Mouse (Mus musculus): ENCODE data around the gene Tecta. TPM values are rescaled to one million over a fixed set of nuclear protein-coding genes. Genes with fewer than 3 reads are reported as not detected.

Tecta gene
- polyA plus RNA-seq, 1 experiment from 2014 or later: 0.42 TPM

GRCm38 (mm10) chr9:42337026-42337425 is 62.7 kb downstream of the Tecta start:
- no peaks in the 10 kb centered on the region for H3K36me3 ChIP-seq
- H3K9me3 ChIP-seq (replicated peaks): no peaks in the 10 kb centered on the region
- WGBS: 81% methylated on average over 13 of the region's 13 CpGs
- no peak overlapping the region for H3K9ac ChIP-seq (replicated peaks)
- no peak for ATAC-seq (ENCODE audit: low FRiP score)
- H3K4me2 ChIP-seq: no peak overlapping the region
- H3K4me1 ChIP-seq: peaks cover 5% of the 10 kb centered on the region; the same call in 1 of the 2 replicates
- no peak overlapping the region for H3K4me3 ChIP-seq (replicated peaks)
- H3K27me3 ChIP-seq (replicated peaks): no peaks in the 10 kb centered on the region
- no peak overlapping the region for H3K27ac ChIP-seq (replicated peaks)

DNA sequence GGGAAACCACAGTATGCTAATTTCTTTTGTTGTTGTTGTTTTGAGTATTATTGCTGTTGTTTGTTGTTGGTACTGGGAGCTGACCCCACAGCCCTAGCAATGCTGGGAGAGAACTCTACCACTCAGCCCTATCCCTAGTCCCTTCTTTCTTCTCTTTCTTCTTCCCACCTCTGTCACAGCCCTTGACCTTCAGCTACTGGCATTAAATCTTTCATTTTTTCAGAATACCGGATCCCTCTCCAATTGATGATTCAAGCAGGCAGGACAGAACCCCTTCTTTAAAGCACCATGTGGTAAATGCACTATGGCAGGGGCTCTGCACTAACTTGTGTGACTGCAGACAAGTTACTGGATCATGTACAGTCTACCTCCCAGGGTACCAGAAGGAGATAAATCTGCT is 63.2 kb downstream of the Tecta start:
- Histone ChIP-seq H3K9ac (replicated peaks) (no peak overlapping the region), H3K36me3 (no peaks in the 10 kb centered on the region), H3K27ac (replicated peaks) (no peak overlapping the region), H3K4me2 (no peak overlapping the region), H3K9me3 (replicated peaks) (no peaks in the 10 kb centered on the region), H3K4me3 (replicated peaks) (no peak overlapping the region), H3K4me1 (peaks cover 5% of the 10 kb centered on the region; the same call in 1 of the 2 replicates), H3K27me3 (replicated peaks) (no peaks in the 10 kb centered on the region)
- no peak for ATAC-seq (ENCODE audit: low FRiP score)
- WGBS: 76% methylated on average over 1 of the region's 1 CpGs

DNA sequence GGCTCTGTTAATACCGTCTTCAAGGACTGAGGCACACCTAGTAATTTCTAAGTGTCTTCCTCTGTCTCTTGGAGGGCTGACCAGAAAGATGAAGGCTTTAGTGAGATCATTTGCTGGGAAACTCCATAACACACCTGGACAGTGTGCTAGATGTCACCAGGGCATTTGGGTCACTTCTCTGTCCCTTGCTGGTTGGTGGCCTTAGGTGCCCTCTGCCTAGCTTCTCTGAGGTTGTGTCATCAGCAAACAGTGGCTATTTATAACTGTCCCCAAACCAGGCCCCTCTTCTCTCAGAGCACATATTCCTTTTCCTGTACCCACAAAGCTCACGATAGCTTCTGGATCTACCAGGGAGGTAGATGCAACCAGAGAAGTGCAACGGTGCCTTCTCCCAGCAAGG is 64.8 kb downstream of the Tecta start:
- no peak for ATAC-seq (ENCODE audit: low FRiP score)
- no peaks in the 10 kb centered on the region for H3K27me3 ChIP-seq (replicated peaks)
- H3K9me3 ChIP-seq (replicated peaks): no peaks in the 10 kb centered on the region
- no peaks in the 10 kb centered on the region for H3K36me3 ChIP-seq
- peaks cover 5% of the 10 kb centered on the region; the same call in 1 of the 2 replicates for H3K4me1 ChIP-seq
- H3K4me3 ChIP-seq (replicated peaks): no peak overlapping the region
- no peak overlapping the region for H3K9ac ChIP-seq (replicated peaks)
- no peak overlapping the region for H3K27ac ChIP-seq (replicated peaks)
- H3K4me2 ChIP-seq: no peak overlapping the region
- 88% methylated on average over 3 of the region's 3 CpGs for WGBS

- H3K9me3 ChIP-seq (replicated peaks): no peaks in the 10 kb centered on the region
- no peak overlapping the region for H3K4me3 ChIP-seq (replicated peaks)
- H3K4me1 ChIP-seq: 0 out of 2 replicates have a peak, but pooled peaks cover 5% of the 10 kb centered on the region
- H3K36me3 ChIP-seq: no peaks in the 10 kb centered on the region
- H3K9ac ChIP-seq (replicated peaks): no peak overlapping the region
- H3K27me3 ChIP-seq (replicated peaks): no peaks in the 10 kb centered on the region
- no peak for ATAC-seq (ENCODE audit: low FRiP score)
- no peak overlapping the region for H3K4me2 ChIP-seq
- H3K27ac ChIP-seq (replicated peaks): no peak overlapping the region
- 67% methylated on average over 12 of the region's 12 CpGs for WGBS
These were observed 67.0 kb downstream of the Tecta start for GRCm38 (mm10) chr9:42332692-42333091.

DNA sequence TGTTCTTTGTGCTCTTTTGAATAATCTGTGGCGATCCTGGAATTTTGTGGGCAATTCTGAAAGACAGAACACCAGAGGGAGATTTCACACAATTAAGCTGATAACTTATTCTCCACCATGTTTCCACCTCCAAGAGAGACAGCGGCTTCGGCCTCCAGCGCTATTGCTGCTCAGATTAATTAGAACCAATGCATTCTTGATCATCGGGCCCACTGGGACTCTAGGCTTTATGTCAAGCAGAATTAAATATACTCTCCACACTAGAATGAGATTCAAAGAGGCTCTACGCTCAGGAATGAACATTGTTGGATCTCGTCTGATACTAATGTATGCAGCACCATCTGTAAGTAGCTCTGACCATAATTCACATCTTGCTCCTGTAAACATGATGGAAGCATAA is 68.4 kb downstream of the Tecta start:
- Histone ChIP-seq H3K27ac (replicated peaks) (no peak overlapping the region), H3K27me3 (replicated peaks) (no peaks in the 10 kb centered on the region), H3K4me3 (replicated peaks) (no peak overlapping the region), H3K4me2 (no peak overlapping the region), H3K4me1 (0 out of 2 replicates have a peak, but pooled peaks cover 10% of the 10 kb centered on the region), H3K9ac (replicated peaks) (no peak overlapping the region), H3K9me3 (replicated peaks) (no peaks in the 10 kb centered on the region), H3K36me3 (no peaks in the 10 kb centered on the region)
- no peak for ATAC-seq (ENCODE audit: low FRiP score)
- WGBS: 45% methylated on average over 7 of the region's 7 CpGs

DNA sequence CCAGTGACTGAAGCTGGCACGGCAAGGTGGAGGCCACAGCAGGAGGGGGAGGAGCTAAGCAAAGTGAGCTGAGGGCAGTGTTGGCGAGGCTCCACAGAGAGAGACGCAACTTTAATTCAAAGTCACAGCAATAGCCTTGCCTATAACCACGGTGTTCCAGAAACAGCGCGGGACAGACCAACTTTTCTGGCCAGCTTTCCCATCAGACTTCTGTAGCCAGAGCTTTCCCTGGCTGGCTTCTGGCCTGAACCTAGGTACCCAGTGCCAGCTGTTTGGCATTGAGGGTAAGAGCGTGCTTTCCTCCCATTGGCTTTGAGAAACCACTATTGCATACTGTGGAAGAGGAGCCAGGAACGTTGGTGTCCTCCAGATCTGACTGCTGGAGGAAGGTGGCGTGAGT is 70.0 kb downstream of the Tecta start:
- WGBS: 77% methylated on average over 9 of the region's 9 CpGs

GRCm38 (mm10) chr9:42326688-42327440 is 72.9 kb downstream of the Tecta start:
- ATAC-seq (ENCODE audit: low FRiP score): peak; percentile 79
- H3K36me3 ChIP-seq: no peaks in the 10 kb centered on the region
- no peak overlapping the region for H3K9ac ChIP-seq (replicated peaks)
- 21% methylated on average over 11 of the region's 11 CpGs for WGBS
- H3K4me1 ChIP-seq: 0 out of 2 replicates have a peak, but pooled peaks cover 4% of the 10 kb centered on the region
- H3K4me3 ChIP-seq (replicated peaks): no peak overlapping the region
- no peak overlapping the region for H3K27ac ChIP-seq (replicated peaks)
- peaks cover 3% of the 10 kb centered on the region; the same call in 1 of the 2 replicates for H3K27me3 ChIP-seq (replicated peaks)
- no peak overlapping the region; the same call in 1 of the 2 replicates for H3K4me2 ChIP-seq
- no peaks in the 10 kb centered on the region for H3K9me3 ChIP-seq (replicated peaks)

More for the DNA sequence above, 70.0 kb downstream of the Tecta start:
- no peak overlapping the region for H3K4me3 ChIP-seq (replicated peaks)
- H3K36me3 ChIP-seq: no peaks in the 10 kb centered on the region
- no peak overlapping the region for H3K4me2 ChIP-seq
- 0 out of 2 replicates have a peak, but pooled peaks cover 10% of the 10 kb centered on the region for H3K4me1 ChIP-seq
- H3K9me3 ChIP-seq (replicated peaks): no peaks in the 10 kb centered on the region
- ATAC-seq (ENCODE audit: low FRiP score): no peak
- no peak overlapping the region for H3K27ac ChIP-seq (replicated peaks)
- no peak overlapping the region for H3K9ac ChIP-seq (replicated peaks)
- 0 out of 2 replicates have a peak, but pooled peaks cover 3% of the 10 kb centered on the region for H3K27me3 ChIP-seq (replicated peaks)

- Histone ChIP-seq H3K36me3 (no peaks in the 10 kb centered on the region), H3K4me3 (replicated peaks) (0 out of 2 replicates have a peak overlapping the region, but pooled peaks have one; percentile 12), H3K27me3 (replicated peaks) (peaks cover 3% of the 10 kb centered on the region; the same call in 1 of the 2 replicates), H3K27ac (replicated peaks) (no peak overlapping the region), H3K9me3 (replicated peaks) (no peaks in the 10 kb centered on the region; the same call in 1 of the 2 replicates), H3K4me1 (0 out of 2 replicates have a peak, but pooled peaks cover 4% of the 10 kb centered on the region), H3K4me2 (peak overlapping the region; percentile 44), H3K9ac (replicated peaks) (no peak overlapping the region)
- no peak for ATAC-seq (ENCODE audit: low FRiP score)
- WGBS: 46% methylated on average over 29 of the region's 29 CpGs
These were observed 74.9 kb downstream of the Tecta start for GRCm38 (mm10) chr9:42324640-42325394.

- H3K27me3 ChIP-seq (replicated peaks): peaks cover 3% of the 10 kb centered on the region; the same call in 1 of the 2 replicates
- 90% methylated on average over 8 of the region's 8 CpGs for WGBS
- ATAC-seq (ENCODE audit: low FRiP score): no peak
- no peak overlapping the region for H3K9ac ChIP-seq (replicated peaks)
- no peak overlapping the region for H3K4me2 ChIP-seq
- H3K4me3 ChIP-seq (replicated peaks): no peak overlapping the region
- no peaks in the 10 kb centered on the region; the same call in 1 of the 2 replicates for H3K9me3 ChIP-seq (replicated peaks)
- H3K27ac ChIP-seq (replicated peaks): no peak overlapping the region
- no peaks in the 10 kb centered on the region for H3K36me3 ChIP-seq
- 0 out of 2 replicates have a peak, but pooled peaks cover 4% of the 10 kb centered on the region for H3K4me1 ChIP-seq
These were observed 76.5 kb downstream of the Tecta start for GRCm38 (mm10) chr9:42323238-42323637.

DNA sequence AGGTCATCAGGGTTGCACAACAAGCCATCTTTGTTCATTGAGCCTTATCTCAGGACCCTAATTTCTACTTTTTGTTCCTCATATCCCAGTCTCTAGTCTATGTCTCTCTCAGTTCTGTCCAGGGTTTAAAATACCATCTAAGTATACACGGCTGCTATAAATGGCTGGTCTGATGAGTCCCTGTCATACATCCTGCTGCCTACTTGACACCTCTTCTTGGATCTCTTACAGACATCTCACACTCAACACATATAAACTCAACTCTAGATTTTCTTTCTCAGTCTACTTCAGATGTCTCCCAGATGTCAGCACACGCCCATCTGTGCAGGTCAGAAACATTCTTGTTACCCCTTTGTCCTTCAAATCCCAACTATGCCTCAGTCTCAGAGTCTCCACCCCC is 78.3 kb downstream of the Tecta start:
- H3K36me3 ChIP-seq: no peaks in the 10 kb centered on the region
- H3K9ac ChIP-seq (replicated peaks): no peak overlapping the region
- ATAC-seq (ENCODE audit: low FRiP score): no peak
- WGBS: 92% methylated on average over 2 of the region's 2 CpGs
- peaks cover 3% of the 10 kb centered on the region; the same call in 1 of the 2 replicates for H3K27me3 ChIP-seq (replicated peaks)
- H3K27ac ChIP-seq (replicated peaks): no peak overlapping the region
- no peak overlapping the region for H3K4me3 ChIP-seq (replicated peaks)
- H3K4me2 ChIP-seq: no peak overlapping the region
- no peaks in the 10 kb centered on the region; the same call in 1 of the 2 replicates for H3K9me3 ChIP-seq (replicated peaks)
- H3K4me1 ChIP-seq: 0 out of 2 replicates have a peak, but pooled peaks cover under 1% of the 10 kb centered on the region

- ATAC-seq (ENCODE audit: low FRiP score): no peak
- no peaks in the 10 kb centered on the region for H3K36me3 ChIP-seq
- no peak overlapping the region for H3K4me2 ChIP-seq
- no peak overlapping the region for H3K27ac ChIP-seq (replicated peaks)
- H3K4me3 ChIP-seq (replicated peaks): no peak overlapping the region
- H3K27me3 ChIP-seq (replicated peaks): peaks cover 3% of the 10 kb centered on the region; the same call in 1 of the 2 replicates
- no peaks in the 10 kb centered on the region; the same call in 1 of the 2 replicates for H3K9me3 ChIP-seq (replicated peaks)
- H3K4me1 ChIP-seq: no peaks in the 10 kb centered on the region
- 92% methylated on average over 7 of the region's 7 CpGs for WGBS
- no peak overlapping the region for H3K9ac ChIP-seq (replicated peaks)
These were observed 79.1 kb downstream of the Tecta start for GRCm38 (mm10) chr9:42320616-42321015.

All from neural tube, embryonic 15.5 days (tissue).